Comparison of ENCODE assay signal across 9 mouse cellular contexts in genomic region chr11:121156411-121156891, GRCm38 (mm10). TPM values are rescaled to one million over a fixed set of nuclear protein-coding genes. Genes with fewer than 3 reads are reported as not detected.
DNase-seq lines count a peak whose midpoint lies in the region; ATAC-seq and TF ChIP-seq lines count a peak whose summit lies in the region.
"Had no signal": no experiment of that assay in that cellular context is flagged by ENCODE, and none has a peak within 500 bp of the region (broad histone marks: within the 10 kb centered on the region; RNA-seq: fewer than 3 reads in every experiment).

No protein-coding gene starts in this region.

- no peaks in the 10 kb centered on the region for H3K36me3 ChIP-seq in lung, postnatal 0 days (ENCODE audit: insufficient read depth, low read length)
- H3K36me3 ChIP-seq in neural tube, embryonic 11.5 days (ENCODE audit: control insufficient read depth, insufficient read depth, low read length), result no peaks in the 10 kb centered on the region

- TF ChIP-seq EP300 in lung, postnatal 0 days (IDR thresholded peaks at IDR 0.05), result no peak

- H3K4me2 ChIP-seq in lung, postnatal 0 days (replicated peaks; ENCODE audit: low read depth, low read length), result peak overlapping the region; percentile 44
- H3K4me2 ChIP-seq in neural tube, embryonic 11.5 days (ENCODE audit: low read depth), result peak overlapping the region; percentile 52

- 0 out of 2 replicates have a peak, but pooled peaks cover 8% of the 10 kb centered on the region for H3K4me1 ChIP-seq in lung, postnatal 0 days (ENCODE audit: insufficient read depth, low read depth, low read length)
- peaks cover 6% of the 10 kb centered on the region; the same call in 1 of the 2 replicates for H3K4me1 ChIP-seq in neural tube, embryonic 11.5 days (ENCODE audit: control insufficient read depth, insufficient read depth, low read length)

- H3K27me3 ChIP-seq in lung, postnatal 0 days (replicated peaks; ENCODE audit: insufficient read depth, low read length), result peaks cover 16% of the 10 kb centered on the region; the same call in 1 of the 2 replicates
- peaks cover 29% of the 10 kb centered on the region for H3K27me3 ChIP-seq in neural tube, embryonic 11.5 days (ENCODE audit: control insufficient read depth, insufficient read depth, low read length)

- no peak overlapping the region for H3K27ac ChIP-seq in lung, postnatal 0 days (ENCODE audit: low read length)
- no peak overlapping the region for H3K27ac ChIP-seq in neural tube, embryonic 11.5 days (ENCODE audit: low read depth, low read length)
- H3K27ac ChIP-seq: macrophage had no signal

- 3% methylated on average over 45 of the region's 45 CpGs for WGBS in lung, postnatal 0 days
- WGBS in neural tube, embryonic 11.5 days, result under 1% methylated on average over 45 of the region's 45 CpGs

- no peak for TF ChIP-seq CTCF in lung, postnatal 0 days (IDR thresholded peaks at IDR 0.05)

- H3K9ac ChIP-seq in lung, postnatal 0 days (replicated peaks; ENCODE audit: low read depth), result no peak overlapping the region
- peak overlapping the region; percentile 8; the same call in 1 of the 2 replicates for H3K9ac ChIP-seq in neural tube, embryonic 11.5 days (ENCODE audit: low read length)

- 0 out of 2 replicates have a peak, but pooled peaks have one; percentile 28 for ATAC-seq in lung, postnatal 0 days
- ATAC-seq in neural tube, embryonic 11.5 days (ENCODE audit: insufficient read depth, low FRiP score, low TSS enrichment), result no peak

- peak overlapping the region; percentile 25 for H3K4me3 ChIP-seq in lung, postnatal 0 days (ENCODE audit: low read depth, low read length)
- peak overlapping the region; percentile 26 for H3K4me3 ChIP-seq in neural tube, embryonic 11.5 days (ENCODE audit: low read depth, low read length)

- DNase-seq in lung, postnatal 0 days (ENCODE audit: low spot score), result no peak
- no peak for DNase-seq in lung, postnatal 25 days (ENCODE audit: low spot score)
- DNase-seq in cerebellum, postnatal 36 days, result peak; percentile 64 to 67
- DNase-seq in heart, adult 8-10 months (ENCODE audit: low spot score), result peak; percentile 32
- peak; percentile 32 for DNase-seq in kidney, postnatal 10 days
- DNase-seq in neural tube, embryonic 11.5 days (ENCODE audit: low spot score), result peak; percentile 15
- no peak for DNase-seq in frontal cortex, postnatal 10 days (ENCODE audit: low spot score in 2 of 2)
- DNase-seq in MN1 (ENCODE audit: low spot score), result no peak

- H3K9me3 ChIP-seq in lung, postnatal 0 days (ENCODE audit: low read length), result no peaks in the 10 kb centered on the region
- H3K9me3 ChIP-seq in neural tube, embryonic 11.5 days (ENCODE audit: control insufficient read depth, low read length), result no peaks in the 10 kb centered on the region

RNA-seq across cellular contexts. Expression of gene Uts2r, which starts 3.6 kb away (rescaled TPM):
- not detected in 2 replicates for polyA plus RNA-seq in lung, postnatal 0 days (2015; fragmentation: Nextera tagmentation; extraction: Ambion mirVana)
- under 1 TPM; 0.35 to 0.83 (median 0.55) TPM for total RNA-seq in heart, adult 8-10 months (2022)
- 0.19 TPM in 1 of 2 replicates, not detected in the other for polyA plus RNA-seq in neural tube, embryonic 11.5 days (2014; fragmentation: Nextera tagmentation; extraction: Ambion mirVana)
- polyA plus RNA-seq: macrophage had no signal

RNA-seq across cellular contexts. Expression of gene Tex19.1, which starts 10.5 kb away (rescaled TPM):
- not detected in 2 replicates for polyA plus RNA-seq in lung, postnatal 0 days (2015; fragmentation: Nextera tagmentation; extraction: Ambion mirVana)
- not detected for total RNA-seq in heart, adult 8-10 months (2022)
- 0.46 TPM in 1 of 2 replicates, not detected in the other for polyA plus RNA-seq in neural tube, embryonic 11.5 days (2014; fragmentation: Nextera tagmentation; extraction: Ambion mirVana)
- polyA plus RNA-seq: macrophage had no signal

RNA-seq across cellular contexts. Expression of gene Tex19.2, which starts 38.0 kb away (rescaled TPM):
- not detected in 2 replicates for polyA plus RNA-seq in lung, postnatal 0 days (2015; fragmentation: Nextera tagmentation; extraction: Ambion mirVana)
- not detected for total RNA-seq in heart, adult 8-10 months (2022)
- polyA plus RNA-seq in neural tube, embryonic 11.5 days (2014; fragmentation: Nextera tagmentation; extraction: Ambion mirVana), result not detected in 2 replicates
- polyA plus RNA-seq: macrophage had no signal

RNA-seq across cellular contexts. Expression of gene Hexdc, which starts 47.8 kb away (rescaled TPM):
- polyA plus RNA-seq in lung, postnatal 0 days (2015; fragmentation: Nextera tagmentation; extraction: Ambion mirVana), result 4.5 and 6.1 TPM in 2 replicates
- 10 to 100 TPM in 1 of 4 experiments, 1 to 10 TPM in 3; 8.3 to 10.3 (median 8.8) TPM for total RNA-seq in heart, adult 8-10 months (2022)
- polyA plus RNA-seq in neural tube, embryonic 11.5 days (2014; fragmentation: Nextera tagmentation; extraction: Ambion mirVana), result 7.0 and 7.6 TPM in 2 replicates

RNA-seq across cellular contexts. Expression of gene Ogfod3, which starts 48.1 kb away (rescaled TPM):
- polyA plus RNA-seq in lung, postnatal 0 days (2015; fragmentation: Nextera tagmentation; extraction: Ambion mirVana), result 18.3 and 20.3 TPM in 2 replicates
- 10 to 100 TPM; 14.6 to 18.5 (median 16.0) TPM for total RNA-seq in heart, adult 8-10 months (2022)
- polyA plus RNA-seq in neural tube, embryonic 11.5 days (2014; fragmentation: Nextera tagmentation; extraction: Ambion mirVana), result 17.8 and 19.8 TPM in 2 replicates

Comparison
In these comparisons a context has a peak if more than half of its experiments do, and no peak if none do; other contexts are left out.
1. DNase-seq: peak in cerebellum, postnatal 36 days (2 of 2), heart, adult 8-10 months (single experiment), kidney, postnatal 10 days (single experiment) and neural tube, embryonic 11.5 days (single experiment); none in lung, postnatal 0 days (single experiment), lung, postnatal 25 days (single experiment), frontal cortex, postnatal 10 days (0 of 2) and MN1 (single experiment).